Mouse (Mus musculus) C2C12 (cell line): ENCODE measurements at regions not wholly inside any gene's neighbourhood (a gene's known extent, or its start where the extent isn't known, plus 50 kb on each side); places are given as distances from the start of the nearest gene placed in this dataset.

Source experiments
- H3K27me3 ChIP-seq: one replicate; pipeline ENCODE4 v1.6.1; 2011; ENCODE audit not compliant: control insufficient read depth, insufficient read depth, insufficient read length
- H3K36me3 ChIP-seq: one replicate; pipeline ENCODE4 v1.6.1; 2011; ENCODE audit not compliant: control insufficient read depth, insufficient read depth
- H3K4me3 ChIP-seq: one replicate; pipeline ENCODE4 v1.5.1; 2011; ENCODE audit warnings: mild to moderate bottlenecking, control low read depth; ENCODE audit not compliant: poor library complexity, insufficient read depth, severe bottlenecking
- H3K79me2 ChIP-seq: one replicate; pipeline ENCODE4 v1.6.1; 2011; ENCODE audit not compliant: control insufficient read depth, insufficient read depth
- H3K79me3 ChIP-seq: one replicate; pipeline ENCODE4 v1.6.1; 2011; ENCODE audit warnings: low read depth, control low read depth
- H3ac ChIP-seq: one replicate; pipeline ENCODE3; 2011; ENCODE audit warnings: low read depth; ENCODE audit not compliant: control insufficient read depth, insufficient read length
- CEBPB ChIP-seq: IDR thresholded peaks from one replicate; pipeline ENCODE4 v1.6.1; 2011; ENCODE audit warnings: low read depth, mild to moderate bottlenecking, control low read depth, moderate library complexity
- CTCF ChIP-seq: IDR thresholded peaks from one replicate; pipeline ENCODE4 v1.5.1; 2011; ENCODE audit not compliant: control insufficient read depth, insufficient read depth, insufficient read length
- FOSL1 ChIP-seq: IDR thresholded peaks from one replicate; pipeline ENCODE4 v1.8.0; 2011; ENCODE audit warnings: mild to moderate bottlenecking, low read length; ENCODE audit not compliant: poor library complexity, insufficient read depth, severe bottlenecking
- MAX ChIP-seq: IDR thresholded peaks from one replicate; pipeline ENCODE4 v1.6.1; 2011; ENCODE audit warnings: mild to moderate bottlenecking, control low read depth
- MYOD1 ChIP-seq: IDR thresholded peaks from one replicate; pipeline ENCODE4 v1.6.1; 2011; ENCODE audit warnings: low read depth; ENCODE audit not compliant: control insufficient read depth, insufficient read length
- MYOG ChIP-seq: IDR thresholded peaks from one replicate; pipeline ENCODE4 v1.6.1; 2011; ENCODE audit not compliant: control insufficient read depth, insufficient read length; ENCODE audit errors: extremely low read depth
- USF1 ChIP-seq: IDR thresholded peaks from one replicate; pipeline ENCODE4 v1.6.1; 2011; ENCODE audit warnings: low read depth, mild to moderate bottlenecking, control low read depth, moderate library complexity

GRCm38 (mm10) chr8:90100509-90100908 is 247.6 kb downstream of the Tox3 start:
- Histone ChIP-seq H3K36me3 (no peaks in the 10 kb centered on the region), H3K4me3 (no peak overlapping the region), H3K27me3 (no peaks in the 10 kb centered on the region), H3K79me3 (no peaks in the 10 kb centered on the region), H3ac (no peak overlapping the region), H3K79me2 (no peaks in the 10 kb centered on the region)
- TF ChIP-seq FOSL1 (no peak), MYOG (no peak), CEBPB (no peak), USF1 (no peak)

DNA sequence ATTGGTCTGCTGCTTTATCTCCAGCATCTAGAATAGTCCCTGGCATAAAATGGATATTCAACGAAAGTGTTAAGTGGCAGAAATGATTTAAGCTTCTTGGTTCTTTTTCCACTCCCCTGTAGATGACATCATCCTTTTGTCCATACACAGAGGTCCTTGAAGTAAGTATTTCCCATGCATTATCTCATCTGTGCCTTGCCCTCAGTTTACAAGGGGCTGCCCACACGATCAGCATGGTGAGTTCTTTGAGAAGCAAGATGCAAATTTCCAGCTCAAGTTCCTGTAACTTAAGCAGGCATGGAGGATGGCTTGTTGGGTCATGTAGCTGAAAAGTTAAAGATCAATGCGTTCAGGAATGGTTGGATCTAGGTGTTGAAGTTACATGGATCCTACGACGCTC is 265.5 kb downstream of the Tox3 start:
- Histone ChIP-seq H3K27me3 (no peaks in the 10 kb centered on the region), H3K36me3 (no peaks in the 10 kb centered on the region), H3ac (no peak overlapping the region), H3K79me2 (no peaks in the 10 kb centered on the region), H3K79me3 (no peaks in the 10 kb centered on the region), H3K4me3 (no peak overlapping the region)
- TF ChIP-seq FOSL1 (no peak), MYOD1 (no peak), MAX (no peak), USF1 (no peak), MYOG (no peak), CEBPB (no peak), CTCF (no peak)

- Histone ChIP-seq H3K27me3 (no peaks in the 10 kb centered on the region), H3K36me3 (no peaks in the 10 kb centered on the region), H3ac (no peak overlapping the region), H3K79me3 (no peaks in the 10 kb centered on the region), H3K4me3 (no peak overlapping the region), H3K79me2 (no peaks in the 10 kb centered on the region)
- no peak for TF ChIP-seq USF1
- no peak for TF ChIP-seq CEBPB
- no peak for TF ChIP-seq MAX
- TF ChIP-seq MYOG = no peak
- TF ChIP-seq CTCF = no peak
- no peak for TF ChIP-seq MYOD1
- TF ChIP-seq FOSL1 = no peak
These were observed 271.8 kb downstream of the Tox3 start for GRCm38 (mm10) chr8:90076381-90076780.

DNA sequence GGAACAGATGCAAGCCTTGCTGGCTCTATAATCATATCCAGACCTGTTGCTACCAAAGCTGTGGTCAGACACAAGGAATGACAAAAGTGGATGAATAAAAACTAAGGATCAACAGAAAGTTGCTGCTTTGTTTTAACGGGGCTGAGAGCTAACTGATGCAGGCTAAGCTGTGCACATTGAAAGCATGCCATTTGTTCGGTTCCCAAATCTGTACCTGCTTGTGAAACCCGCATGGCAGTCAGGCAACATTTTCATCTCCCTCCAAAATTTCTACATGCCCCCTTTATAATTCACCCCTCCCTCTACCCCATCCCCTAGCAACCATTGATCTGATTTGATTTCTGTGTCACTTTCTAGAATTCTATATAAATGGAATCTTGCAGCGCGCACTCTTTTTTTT is 272.3 kb downstream of the Tox3 start:
- no peak overlapping the region for H3K4me3 ChIP-seq
- no peaks in the 10 kb centered on the region for H3K36me3 ChIP-seq
- H3K79me3 ChIP-seq = no peaks in the 10 kb centered on the region
- no peaks in the 10 kb centered on the region for H3K27me3 ChIP-seq
- TF ChIP-seq CTCF = no peak
- no peak for TF ChIP-seq USF1
- TF ChIP-seq FOSL1 = no peak
- no peak for TF ChIP-seq MAX
- TF ChIP-seq MYOD1 = no peak
- TF ChIP-seq CEBPB = no peak
- no peak for TF ChIP-seq MYOG
- H3ac ChIP-seq = no peak overlapping the region
- H3K79me2 ChIP-seq = no peaks in the 10 kb centered on the region

DNA sequence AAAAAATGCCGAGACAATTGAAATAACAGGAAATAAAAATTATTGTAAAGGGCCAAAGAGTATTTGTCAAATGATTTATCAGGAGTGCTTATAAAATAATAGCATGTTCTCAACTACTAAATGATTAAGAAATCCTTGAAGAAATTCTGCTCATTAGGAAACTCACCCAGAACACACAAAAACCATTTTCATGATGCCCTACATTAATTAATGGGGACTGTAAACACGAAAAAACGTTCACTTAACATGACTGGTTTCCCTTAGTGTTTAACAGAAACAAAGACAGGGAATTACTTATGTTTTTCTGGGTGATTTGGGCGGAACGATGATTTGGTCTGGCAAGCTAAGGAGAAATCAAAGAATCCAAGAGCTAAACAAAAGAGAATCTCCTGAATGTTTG is 278.1 kb downstream of the Tox3 start:
- H3K79me2 ChIP-seq = no peaks in the 10 kb centered on the region
- H3ac ChIP-seq = no peak overlapping the region
- TF ChIP-seq MYOG (no peak), USF1 (no peak)
- no peak overlapping the region for H3K4me3 ChIP-seq
- no peaks in the 10 kb centered on the region for H3K27me3 ChIP-seq
- no peaks in the 10 kb centered on the region for H3K79me3 ChIP-seq
- no peaks in the 10 kb centered on the region for H3K36me3 ChIP-seq

DNA sequence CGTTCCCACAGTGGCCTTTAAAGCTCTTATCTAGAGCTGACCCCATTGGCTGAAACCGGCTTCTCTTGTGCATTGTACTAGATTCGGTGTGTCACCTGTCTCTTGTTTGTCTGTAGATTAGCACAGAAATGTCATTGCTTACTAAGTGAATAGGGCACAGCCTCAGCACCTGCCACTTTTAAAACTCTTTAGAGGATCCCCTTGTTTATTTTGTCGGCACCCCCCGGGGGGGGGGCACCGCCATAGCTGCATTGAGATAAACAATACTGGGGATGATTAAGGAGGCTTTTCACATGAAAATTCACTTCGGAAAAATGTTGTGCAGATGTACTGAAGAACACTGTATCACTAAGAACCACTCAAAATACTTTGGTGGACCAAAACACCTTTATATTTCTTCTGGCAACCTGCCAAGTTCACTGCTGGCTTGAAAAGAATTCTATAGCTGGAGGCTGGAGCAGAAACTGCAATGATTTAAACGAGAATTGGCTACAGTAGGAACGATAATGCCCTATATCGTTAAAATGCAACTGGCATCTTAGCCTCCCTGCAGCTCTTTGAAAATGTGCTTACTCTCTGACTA is 278.6 kb downstream of the Tox3 start:
- no peaks in the 10 kb centered on the region for H3K79me3 ChIP-seq
- H3K4me3 ChIP-seq = no peak overlapping the region
- no peaks in the 10 kb centered on the region for H3K79me2 ChIP-seq
- no peaks in the 10 kb centered on the region for H3K27me3 ChIP-seq
- H3ac ChIP-seq = no peak overlapping the region
- TF ChIP-seq MAX = no peak
- H3K36me3 ChIP-seq = no peaks in the 10 kb centered on the region

DNA sequence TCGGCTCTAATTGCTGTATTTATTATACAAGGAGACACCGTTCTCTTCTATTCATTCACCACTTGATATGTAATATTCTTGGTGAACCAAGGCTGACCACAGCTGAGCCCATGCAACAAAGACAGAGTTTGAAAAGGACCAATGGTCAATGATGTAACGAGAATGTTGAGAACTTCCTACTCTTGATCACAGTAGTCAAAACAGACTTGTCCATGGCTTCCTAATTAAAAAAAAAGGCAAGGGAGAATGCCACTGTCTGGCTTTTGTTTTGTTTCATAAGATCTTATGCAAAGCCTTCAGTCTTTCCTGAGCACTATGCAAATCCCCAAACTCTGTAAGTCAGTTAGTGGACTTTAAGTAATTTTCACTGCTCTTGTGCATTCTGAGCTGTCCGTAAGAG is 279.7 kb downstream of the Tox3 start:
- H3K4me3 ChIP-seq = no peak overlapping the region
- no peaks in the 10 kb centered on the region for H3K79me3 ChIP-seq
- H3K79me2 ChIP-seq = no peaks in the 10 kb centered on the region
- no peak overlapping the region for H3ac ChIP-seq
- H3K36me3 ChIP-seq = no peaks in the 10 kb centered on the region
- H3K27me3 ChIP-seq = no peaks in the 10 kb centered on the region
- TF ChIP-seq CTCF = no peak
- TF ChIP-seq CEBPB = no peak
- no peak for TF ChIP-seq USF1
- no peak for TF ChIP-seq FOSL1
- TF ChIP-seq MYOG = no peak
- no peak for TF ChIP-seq MYOD1
- TF ChIP-seq MAX = no peak
